Mouse (Mus musculus) CH12.LX (cell line): ENCODE measurements at regions not wholly inside any gene's neighbourhood (a gene's known extent, or its start where the extent isn't known, plus 50 kb on each side); places are given as distances from the start of the nearest gene placed in this dataset.

ENCODE experiments used
- CTCF ChIP-seq, 2 experiments: IDR thresholded peaks in 1 of 2; conservative IDR thresholded peaks in 1 of 2; 2 replicates each; pipeline ENCODE4 v1.5.1; 2011 to 2012; ENCODE audit warnings: low read depth in 2 of 2, low read length in 2 of 2, improper control_type of control experiment in 1 of 2, inconsistent platforms in 1 of 2, mild to moderate bottlenecking in 1 of 2, moderate library complexity in 1 of 2
- ELF1 ChIP-seq: IDR thresholded peaks from 2 replicates; pipeline ENCODE4 v1.6.1; 2014; ENCODE audit warnings: low read depth, mild to moderate bottlenecking, inconsistent platforms, low read length, improper control_type of control experiment
- EP300 ChIP-seq: IDR thresholded peaks from 2 replicates; pipeline ENCODE4 v1.6.1; 2011; ENCODE audit warnings: low read length, improper control_type of control experiment
- MAX ChIP-seq: IDR thresholded peaks from 2 replicates; pipeline ENCODE4 v1.6.1; 2011; ENCODE audit warnings: low read length, improper control_type of control experiment
- POLR2A ChIP-seq: IDR thresholded peaks from 2 replicates; pipeline ENCODE4 v1.6.1; 2011; ENCODE audit warnings: low read depth, mild to moderate bottlenecking, improper control_type of control experiment, low read length

DNA sequence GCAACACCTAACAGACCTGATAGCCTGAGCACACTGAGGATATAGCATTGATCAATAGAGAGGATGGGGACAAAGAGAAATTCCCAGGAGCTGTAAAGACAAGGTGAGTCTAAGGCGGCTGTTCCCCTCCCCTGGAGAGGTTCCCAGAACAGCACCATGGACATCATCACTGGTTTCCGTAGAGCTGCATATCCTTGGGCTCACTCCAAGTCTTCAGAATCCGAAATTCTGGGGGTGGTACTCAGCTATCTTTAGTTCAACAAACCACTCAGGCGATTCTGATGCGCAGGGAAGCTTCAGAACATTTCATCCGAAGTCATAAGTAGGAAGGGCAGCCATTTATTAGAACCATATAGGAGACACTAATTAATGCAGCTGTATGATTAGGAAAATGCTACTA, 327.4 kb downstream of the Zpld1 start:
- TF ChIP-seq ELF1 (no peak), EP300 (no peak), CTCF (conservative IDR thresholded peaks at IDR 0.05 in 1 of 2, IDR thresholded peaks at IDR 0.05 in 1 of 2; ENCODE audit: low read depth in 2 of 2, low read length in 2 of 2) (no peak), POLR2A (no peak), MAX (no peak)
